Mouse (Mus musculus): ENCODE data around the gene Foxi2. TPM values are rescaled to one million over a fixed set of nuclear protein-coding genes. Genes with fewer than 3 reads are reported as not detected.

Gene Foxi2
- total and polyA plus RNA-seq, 2 experiments from 2014 or later, result not detected

- no peak overlapping the region for H3K9ac ChIP-seq (replicated peaks; ENCODE audit: low read depth, low read length)
- DNase-seq (ENCODE audit: low spot score), result peak; percentile 68
- no peak for TF ChIP-seq EP300 (IDR thresholded peaks at IDR 0.05; ENCODE audit: low read depth)
- peak; percentile 89 for TF ChIP-seq CTCF (IDR thresholded peaks at IDR 0.05; ENCODE audit: low read depth)
- no peaks in the 10 kb centered on the region for H3K9me3 ChIP-seq (replicated peaks; ENCODE audit: control insufficient read depth, low read length)
- H3K27ac ChIP-seq (ENCODE audit: low read depth), result no peak overlapping the region
- no peaks in the 10 kb centered on the region for H3K36me3 ChIP-seq (replicated peaks; ENCODE audit: control insufficient read depth, insufficient read depth, low read length)
- H3K27me3 ChIP-seq (ENCODE audit: control insufficient read depth, insufficient read depth, low read length), result 0 out of 2 replicates have a peak, but pooled peaks cover 19% of the 10 kb centered on the region
- no peak overlapping the region for H3K4me3 ChIP-seq (ENCODE audit: low read depth, low read length)
- H3K4me2 ChIP-seq (ENCODE audit: low read depth, low read length), result no peak overlapping the region
- WGBS, result 10% methylated on average over 5 of the region's 5 CpGs
- no peak for ATAC-seq (ENCODE audit: insufficient read depth, low read depth)
- no peaks in the 10 kb centered on the region for H3K4me1 ChIP-seq (ENCODE audit: control insufficient read depth, insufficient read depth)
Measured at GRCm38 (mm10) chr7:135403416-135403815, 6.7 kb upstream of the Foxi2 start.

GRCm38 (mm10) chr7:135406761-135407160 is 3.3 kb upstream of the Foxi2 start:
- TF ChIP-seq EP300 (IDR thresholded peaks at IDR 0.05; ENCODE audit: low read depth) (no peak), CTCF (IDR thresholded peaks at IDR 0.05; ENCODE audit: low read depth) (no peak)
- no peak for ATAC-seq (ENCODE audit: insufficient read depth, low read depth)

GRCm38 (mm10) chr7:135408501-135408900 is 1.6 kb upstream of the Foxi2 start:
- Histone ChIP-seq H3K4me3 (ENCODE audit: low read depth, low read length) (no peak overlapping the region), H3K27ac (ENCODE audit: low read depth) (no peak overlapping the region), H3K9me3 (replicated peaks; ENCODE audit: control insufficient read depth, low read length) (no peaks in the 10 kb centered on the region), H3K4me2 (ENCODE audit: low read depth, low read length) (no peak overlapping the region), H3K27me3 (ENCODE audit: control insufficient read depth, insufficient read depth, low read length) (peaks cover 48% of the 10 kb centered on the region), H3K9ac (replicated peaks; ENCODE audit: low read depth, low read length) (no peak overlapping the region), H3K36me3 (replicated peaks; ENCODE audit: control insufficient read depth, insufficient read depth, low read length) (no peaks in the 10 kb centered on the region), H3K4me1 (ENCODE audit: control insufficient read depth, insufficient read depth) (no peaks in the 10 kb centered on the region)
- ATAC-seq (ENCODE audit: insufficient read depth, low read depth), result no peak
- TF ChIP-seq EP300 (IDR thresholded peaks at IDR 0.05; ENCODE audit: low read depth) (no peak), CTCF (IDR thresholded peaks at IDR 0.05; ENCODE audit: low read depth) (no peak)
- DNase-seq (ENCODE audit: low spot score), result no peak
- 69% methylated on average over 3 of the region's 3 CpGs for WGBS

More at GRCm38 (mm10) chr7:135406761-135407160, 3.3 kb upstream of the Foxi2 start:
- Histone ChIP-seq H3K4me2 (ENCODE audit: low read depth, low read length) (no peak overlapping the region), H3K36me3 (replicated peaks; ENCODE audit: control insufficient read depth, insufficient read depth, low read length) (no peaks in the 10 kb centered on the region), H3K27me3 (ENCODE audit: control insufficient read depth, insufficient read depth, low read length) (peaks cover 44% of the 10 kb centered on the region), H3K4me1 (ENCODE audit: control insufficient read depth, insufficient read depth) (no peaks in the 10 kb centered on the region), H3K9me3 (replicated peaks; ENCODE audit: control insufficient read depth, low read length) (no peaks in the 10 kb centered on the region), H3K27ac (ENCODE audit: low read depth) (no peak overlapping the region), H3K9ac (replicated peaks; ENCODE audit: low read depth, low read length) (no peak overlapping the region), H3K4me3 (ENCODE audit: low read depth, low read length) (no peak overlapping the region)
- DNase-seq (ENCODE audit: low spot score), result no peak
- 39% methylated on average over 3 of the region's 3 CpGs for WGBS

GRCm38 (mm10) chr7:135412357-135412756 is 2.2 kb downstream of the Foxi2 start:
- H3K27me3 ChIP-seq (ENCODE audit: control insufficient read depth, insufficient read depth, low read length), result peaks cover 45% of the 10 kb centered on the region
- no peak overlapping the region for H3K9ac ChIP-seq (replicated peaks; ENCODE audit: low read depth, low read length)
- no peak for TF ChIP-seq EP300 (IDR thresholded peaks at IDR 0.05; ENCODE audit: low read depth)
- no peak for TF ChIP-seq CTCF (IDR thresholded peaks at IDR 0.05; ENCODE audit: low read depth)
- H3K4me3 ChIP-seq (ENCODE audit: low read depth, low read length), result no peak overlapping the region
- H3K36me3 ChIP-seq (replicated peaks; ENCODE audit: control insufficient read depth, insufficient read depth, low read length), result no peaks in the 10 kb centered on the region
- WGBS, result 62% methylated on average over 6 of the region's 6 CpGs
- H3K9me3 ChIP-seq (replicated peaks; ENCODE audit: control insufficient read depth, low read length), result no peaks in the 10 kb centered on the region
- no peak for DNase-seq (ENCODE audit: low spot score)
- no peak overlapping the region for H3K4me2 ChIP-seq (ENCODE audit: low read depth, low read length)
- no peak for ATAC-seq (ENCODE audit: insufficient read depth, low read depth)
- no peaks in the 10 kb centered on the region for H3K4me1 ChIP-seq (ENCODE audit: control insufficient read depth, insufficient read depth)
- no peak overlapping the region for H3K27ac ChIP-seq (ENCODE audit: low read depth)

GRCm38 (mm10) chr7:135428840-135429239 is 18.7 kb downstream of the Foxi2 start:
- H3K9me3 ChIP-seq (replicated peaks; ENCODE audit: control insufficient read depth, low read length), result no peaks in the 10 kb centered on the region
- no peak overlapping the region for H3K9ac ChIP-seq (replicated peaks; ENCODE audit: low read depth, low read length)
- no peak overlapping the region for H3K4me2 ChIP-seq (ENCODE audit: low read depth, low read length)
- H3K4me3 ChIP-seq (ENCODE audit: low read depth, low read length), result no peak overlapping the region
- DNase-seq (ENCODE audit: low spot score), result no peak
- H3K27ac ChIP-seq (ENCODE audit: low read depth), result no peak overlapping the region
- H3K36me3 ChIP-seq (replicated peaks; ENCODE audit: control insufficient read depth, insufficient read depth, low read length), result no peaks in the 10 kb centered on the region
- no peaks in the 10 kb centered on the region for H3K4me1 ChIP-seq (ENCODE audit: control insufficient read depth, insufficient read depth)
- 79% methylated on average over 6 of the region's 6 CpGs for WGBS
- no peaks in the 10 kb centered on the region for H3K27me3 ChIP-seq (ENCODE audit: control insufficient read depth, insufficient read depth, low read length)
- ATAC-seq (ENCODE audit: insufficient read depth, low read depth), result no peak
- no peak for TF ChIP-seq EP300 (IDR thresholded peaks at IDR 0.05; ENCODE audit: low read depth)
- TF ChIP-seq CTCF (IDR thresholded peaks at IDR 0.05; ENCODE audit: low read depth), result no peak

GRCm38 (mm10) chr7:135430903-135431302 is 20.8 kb downstream of the Foxi2 start:
- Histone ChIP-seq H3K36me3 (replicated peaks; ENCODE audit: control insufficient read depth, insufficient read depth, low read length) (no peaks in the 10 kb centered on the region), H3K9me3 (replicated peaks; ENCODE audit: control insufficient read depth, low read length) (no peaks in the 10 kb centered on the region), H3K27ac (ENCODE audit: low read depth) (no peak overlapping the region), H3K4me3 (ENCODE audit: low read depth, low read length) (no peak overlapping the region), H3K27me3 (ENCODE audit: control insufficient read depth, insufficient read depth, low read length) (no peaks in the 10 kb centered on the region), H3K4me1 (ENCODE audit: control insufficient read depth, insufficient read depth) (no peaks in the 10 kb centered on the region), H3K4me2 (ENCODE audit: low read depth, low read length) (no peak overlapping the region), H3K9ac (replicated peaks; ENCODE audit: low read depth, low read length) (no peak overlapping the region)
- WGBS, result 74% methylated on average over 2 of the region's 2 CpGs
- ATAC-seq (ENCODE audit: insufficient read depth, low read depth), result no peak
- no peak for TF ChIP-seq EP300 (IDR thresholded peaks at IDR 0.05; ENCODE audit: low read depth)
- TF ChIP-seq CTCF (IDR thresholded peaks at IDR 0.05; ENCODE audit: low read depth), result no peak
- no peak for DNase-seq (ENCODE audit: low spot score)
